Mouse (Mus musculus) erythroblast, embryonic 14.5 days (primary cell): ENCODE results near the gene Nae1. TPM values are rescaled to one million over a fixed set of nuclear protein-coding genes. Genes with fewer than 3 reads are reported as not detected.

Experiments used
- H3K27me3 ChIP-seq: 2 replicates; pipeline ENCODE4 v1.6.1; 2012; ENCODE audit warnings: inconsistent platforms; ENCODE audit not compliant: control insufficient read depth
- H3K36me3 ChIP-seq: 2 replicates; pipeline ENCODE4 v1.6.1; 2012; ENCODE audit warnings: mild to moderate bottlenecking, inconsistent platforms; ENCODE audit not compliant: control insufficient read depth
- H3K4me1 ChIP-seq: 2 replicates; pipeline ENCODE4 v1.6.1; 2012; ENCODE audit warnings: inconsistent platforms; ENCODE audit not compliant: control insufficient read depth
- H3K4me3 ChIP-seq: replicated peaks from 2 replicates; pipeline ENCODE3; 2012; ENCODE audit warnings: moderate library complexity, mild to moderate bottlenecking, inconsistent platforms
- H3K9me3 ChIP-seq: 2 replicates; pipeline ENCODE4 v1.6.1; 2012; ENCODE audit warnings: low read length, inconsistent platforms, mixed read lengths; ENCODE audit not compliant: control insufficient read depth
- GATA1 ChIP-seq: IDR thresholded peaks from 2 replicates; pipeline ENCODE4 v1.6.1; 2012; ENCODE audit warnings: low read length, inconsistent platforms, mixed read lengths
- TAL1 ChIP-seq: IDR thresholded peaks from 3 replicates; pipeline ENCODE4 v1.6.1; 2012; ENCODE audit warnings: low read length, inconsistent platforms, mixed read lengths
- polyA plus RNA-seq: library from polyadenylated mRNA; stranded (reverse); fragments of >175 nt; gene quantifications from 2 replicates; pipeline ENCODE4 v1.2.3, GENCODE M21; 2012

Nae1 gene
- polyA plus RNA-seq, 1 experiment = 0.29 TPM

DNA sequence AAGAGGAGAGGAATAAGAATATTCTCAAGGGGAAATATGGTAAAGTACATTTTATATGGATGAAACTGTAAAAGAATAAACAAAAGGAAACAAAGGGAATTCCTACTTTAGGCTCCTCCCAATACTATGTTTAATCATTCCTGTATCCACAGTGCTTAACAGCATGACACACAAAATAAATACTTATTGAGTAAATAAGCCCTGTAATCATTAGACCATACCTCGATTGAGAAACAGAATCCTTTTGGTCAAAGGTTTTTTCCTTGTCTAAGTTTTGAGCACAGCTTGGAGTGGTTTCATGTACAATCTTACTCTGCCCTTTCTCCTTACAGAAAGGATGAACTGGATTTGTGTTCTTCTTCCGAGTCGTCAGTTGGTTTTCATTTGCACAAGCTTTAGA lies 62.0 kb downstream of the Nae1 start:
- Histone ChIP-seq H3K9me3 (no peaks in the 10 kb centered on the region), H3K4me3 (no peak overlapping the region), H3K27me3 (no peaks in the 10 kb centered on the region), H3K36me3 (no peaks in the 10 kb centered on the region), H3K4me1 (no peaks in the 10 kb centered on the region)
- no peak for TF ChIP-seq TAL1
- no peak for TF ChIP-seq GATA1

GRCm38 (mm10) chr8:104467463-104467862 lies 67.0 kb downstream of the Nae1 start:
- no peak overlapping the region for H3K4me3 ChIP-seq
- H3K9me3 ChIP-seq = no peaks in the 10 kb centered on the region
- no peaks in the 10 kb centered on the region for H3K27me3 ChIP-seq
- no peaks in the 10 kb centered on the region for H3K36me3 ChIP-seq
- H3K4me1 ChIP-seq = no peaks in the 10 kb centered on the region
- TF ChIP-seq GATA1 = no peak
- no peak for TF ChIP-seq TAL1

Other genes starting within 250 kb of the Nae1 start
- not detected in 2 replicates for gene Cmtm2a, start 241.5 kb downstream of the Nae1 start, polyA plus RNA-seq
- not detected in 2 replicates for gene Gm45711, start 224.6 kb downstream of the Nae1 start, polyA plus RNA-seq
- not detected in 2 replicates for gene Cmtm1, start 224.5 kb downstream of the Nae1 start, polyA plus RNA-seq
- not detected in 2 replicates for gene Gm11020, start 213.1 kb downstream of the Nae1 start, polyA plus RNA-seq
- not detected in 2 replicates for gene Cmtm2b, start 212.4 kb downstream of the Nae1 start, polyA plus RNA-seq
- 0.26 and 0.44 TPM in 2 replicates for gene Cmtm3, start 195.2 kb downstream of the Nae1 start, polyA plus RNA-seq
- 0.01 and 0.02 TPM in 2 replicates for gene Cmtm4, start 138.8 kb downstream of the Nae1 start, polyA plus RNA-seq
- gene Dync1li2, start 91.6 kb downstream of the Nae1 start, polyA plus RNA-seq = 1.1 and 1.4 TPM in 2 replicates
- gene Terb1, start 24.7 kb downstream of the Nae1 start, polyA plus RNA-seq = not detected in 2 replicates
- not detected in 2 replicates for gene Car7, start 52 bp upstream of the Nae1 start, polyA plus RNA-seq
- gene Pdp2, start 56.8 kb upstream of the Nae1 start, polyA plus RNA-seq = 0.01 and 0.02 TPM in 2 replicates
- 0.08 TPM in 1 of 2 replicates, not detected in the other for gene Cdh16, start 89.8 kb upstream of the Nae1 start, polyA plus RNA-seq
- gene Rrad, start 96.7 kb upstream of the Nae1 start, polyA plus RNA-seq = 0.05 and 0.12 TPM in 2 replicates
- 7.5 and 10.3 TPM in 2 replicates for gene Ciao2b, start 107.3 kb upstream of the Nae1 start, polyA plus RNA-seq
- gene Ces2a, start 199.4 kb upstream of the Nae1 start, polyA plus RNA-seq = not detected in 2 replicates